Mouse (Mus musculus) 3T3-L1 (cell line): ENCODE data around the gene Zfp970.
"Not testable (repeated sequence)": the region's sequence is repeated elsewhere in the genome, so short reads cannot be mapped to it uniquely, and the experiment has no call there.

ENCODE experiments used
- DNase-seq: peaks from one replicate; pipeline ENCODE4 v3.0.0-alpha.2; 2015; ENCODE audit warnings: low read depth, low spot score

Gene Zfp970

DNA sequence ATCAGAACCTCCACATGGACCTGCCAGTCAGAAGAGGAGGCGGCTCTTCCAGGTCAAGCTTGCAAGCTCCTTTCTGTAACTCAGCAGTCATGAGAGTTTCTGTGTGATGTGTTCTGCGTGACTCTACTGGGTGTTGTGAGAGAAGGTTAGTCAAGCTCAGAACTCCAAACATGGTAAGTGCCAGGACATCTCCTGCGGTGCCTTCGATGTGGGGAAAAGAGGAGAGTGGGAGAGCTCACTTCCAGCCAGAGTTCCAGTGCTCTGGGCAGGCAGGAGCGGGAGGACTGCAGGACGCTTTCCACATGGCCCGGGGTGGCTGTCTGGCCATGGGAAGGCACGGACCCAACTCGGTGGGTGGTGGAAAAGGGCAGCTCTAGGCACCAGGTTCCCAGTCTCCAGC lies at the start of gene Zfp970:
TSS of gene Zfp970 (plus strand) at position 58 of the 400 bp plus-strand sequence.
- DNase-seq, result peak; percentile 61

DNA sequence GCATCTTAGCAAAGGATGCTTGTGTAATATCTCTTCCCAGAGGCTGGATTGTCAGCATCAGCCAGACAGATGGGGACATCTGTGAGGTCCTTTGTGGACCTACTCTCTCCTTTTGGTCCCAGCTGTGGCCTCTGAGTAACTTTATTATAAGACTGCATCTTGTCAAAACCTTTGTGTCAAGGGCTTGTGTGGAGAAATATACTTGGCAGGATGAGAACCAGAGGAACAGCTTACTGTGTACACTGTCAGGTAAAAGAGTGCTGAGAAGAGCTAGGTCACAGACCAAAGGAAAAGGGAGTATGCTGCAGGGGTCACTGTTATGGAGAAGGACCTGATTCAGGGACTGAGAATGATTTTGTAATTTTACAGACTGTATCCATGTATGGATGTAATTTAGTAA lies 3.7 kb downstream of the Zfp970 start:
- DNase-seq, result not testable (repeated sequence)

DNA sequence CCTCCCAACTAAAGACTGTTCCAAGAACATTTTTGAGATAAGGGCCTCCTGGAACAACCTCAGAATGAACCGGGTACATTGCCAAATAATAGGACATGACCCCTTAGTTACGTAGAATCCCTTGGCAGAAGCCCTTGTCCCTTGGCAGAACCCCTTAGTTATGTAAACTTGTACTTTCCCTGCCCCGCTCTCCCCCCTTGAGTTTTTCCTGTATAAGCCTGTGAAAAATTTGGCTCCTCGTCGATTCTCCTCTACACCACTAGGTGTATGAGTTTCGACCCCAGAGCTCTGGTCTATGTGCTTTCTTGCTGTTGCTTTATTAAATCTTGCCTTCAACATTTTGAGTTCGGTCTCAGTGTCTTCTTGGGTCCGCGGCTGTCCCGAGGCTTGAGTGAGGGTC lies 7.7 kb downstream of the Zfp970 start:
- DNase-seq, result not testable (repeated sequence)

DNA sequence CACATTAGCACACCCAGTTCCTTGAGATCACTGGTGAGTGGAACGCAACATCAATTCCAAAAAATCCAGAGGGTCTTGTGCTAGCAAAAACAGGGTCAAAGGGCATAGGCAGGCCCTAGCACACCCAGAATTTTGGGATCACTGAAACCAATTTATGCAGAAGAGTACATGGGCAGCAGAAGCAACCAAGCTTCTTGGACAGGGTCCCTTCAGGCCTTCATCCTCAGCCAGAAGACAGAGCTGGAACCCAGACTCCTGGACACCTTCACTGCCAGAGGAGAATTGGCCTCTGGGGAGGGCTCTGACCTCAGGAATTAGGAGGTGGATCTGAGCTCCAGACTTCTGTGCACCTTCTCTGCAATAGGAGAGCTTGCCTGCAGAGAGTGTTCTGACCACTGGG lies 17.4 kb downstream of the Zfp970 start:
- DNase-seq, result not testable (repeated sequence)

DNA sequence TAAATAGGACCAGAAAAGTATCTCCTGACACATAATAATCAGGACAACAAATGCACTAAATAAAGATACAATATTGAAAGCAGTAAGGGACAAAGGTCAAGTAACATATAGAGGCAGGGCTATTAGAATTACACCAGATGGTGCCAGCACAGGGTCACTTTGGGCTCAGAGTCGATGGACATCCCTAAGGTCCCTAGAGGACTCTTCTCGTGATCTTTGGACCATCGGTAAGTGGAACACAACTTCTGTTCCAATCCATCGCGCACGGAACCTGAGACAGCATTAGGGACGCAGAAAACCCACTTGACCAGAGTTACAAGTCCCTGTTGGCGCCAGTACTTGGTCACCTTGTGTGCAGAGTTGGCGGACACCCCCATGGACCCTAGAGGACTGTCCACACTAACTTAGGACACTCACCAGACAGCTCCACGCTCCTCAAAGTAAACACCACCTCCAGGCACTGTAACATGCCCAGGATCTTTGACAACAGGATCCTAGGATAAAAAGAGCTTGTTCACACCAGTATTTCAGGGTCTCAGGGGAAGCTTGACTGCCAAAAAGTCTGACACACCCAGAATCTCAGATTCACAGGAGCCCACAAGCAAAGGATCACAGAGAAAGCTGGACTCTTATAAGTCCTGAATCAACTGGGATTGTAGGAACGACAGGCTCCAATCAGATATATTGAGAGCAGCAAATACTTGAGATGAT lies 18.9 kb downstream of the Zfp970 start:
- DNase-seq, result not testable (repeated sequence)

DNA sequence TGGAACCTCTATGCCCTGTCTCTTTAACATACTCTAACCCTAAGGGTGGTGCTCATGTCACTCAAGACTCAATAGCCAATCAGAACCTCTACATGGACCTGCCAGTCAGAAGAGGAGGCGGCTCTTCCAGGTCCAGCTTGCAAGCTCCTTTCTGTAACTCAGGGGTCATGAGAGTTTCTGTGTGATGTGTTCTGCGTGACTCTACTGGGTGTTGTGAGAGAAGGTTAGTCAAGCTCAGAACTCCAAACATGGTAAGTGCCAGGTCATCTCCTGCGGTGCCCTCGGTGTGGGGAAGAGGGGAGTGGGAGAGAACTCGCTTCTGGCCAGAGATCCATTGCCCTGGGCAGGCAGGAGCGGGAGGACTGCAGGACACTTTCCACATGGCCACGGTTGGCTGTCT lies 33.5 kb downstream of the Zfp970 start, which contains the start of gene Gm14403:
TSS of gene Gm14403 (plus strand) at position 149 of the 400 bp plus-strand sequence.
- peak; percentile 62 for DNase-seq

DNA sequence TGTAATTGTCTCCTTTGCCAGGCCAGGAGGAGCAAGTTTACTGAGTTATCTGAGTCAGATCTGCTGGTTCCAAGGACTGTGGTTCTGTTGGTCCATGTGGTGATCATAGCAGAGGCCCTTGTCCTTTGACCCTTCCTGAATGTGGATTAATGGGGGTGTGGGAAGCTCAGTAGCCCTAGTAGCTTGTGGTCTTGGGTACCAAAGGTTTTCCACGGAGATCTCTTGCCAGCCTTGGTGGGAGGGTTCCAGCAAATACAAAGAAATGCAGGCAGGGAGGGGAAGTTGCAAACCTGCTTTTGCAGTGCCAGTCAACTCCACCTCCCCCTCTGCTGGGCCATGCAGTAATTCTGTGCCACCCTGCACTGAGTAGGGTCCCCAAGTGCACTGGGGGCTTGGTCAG lies 34.6 kb downstream of the Zfp970 start:
- DNase-seq, result not testable (repeated sequence)

DNA sequence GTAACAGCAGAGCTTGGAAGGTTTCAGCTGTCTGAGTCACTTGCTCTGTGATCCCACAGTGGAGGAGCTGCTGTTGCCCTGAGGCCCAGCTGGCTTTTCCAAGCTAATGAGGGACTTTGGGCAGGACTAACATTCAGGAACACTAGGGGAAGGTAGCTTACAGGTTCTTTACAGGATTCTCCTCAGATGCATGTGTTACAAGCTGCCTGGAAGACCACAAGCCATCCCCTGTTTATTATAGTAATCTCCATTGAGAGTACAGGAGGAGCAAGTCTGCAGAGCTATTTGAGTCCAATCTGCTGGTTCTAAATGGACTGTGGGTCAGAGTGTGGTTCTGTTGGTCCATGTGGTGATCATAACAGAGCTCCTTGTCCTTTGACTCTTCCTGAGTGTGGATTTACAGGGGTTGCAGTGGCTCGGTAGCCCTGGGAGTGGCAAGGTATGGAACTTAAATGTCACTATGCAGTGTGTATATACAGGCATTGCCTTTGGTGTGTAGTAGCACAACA lies 40.7 kb downstream of the Zfp970 start:
- DNase-seq, result not testable (repeated sequence)

DNA sequence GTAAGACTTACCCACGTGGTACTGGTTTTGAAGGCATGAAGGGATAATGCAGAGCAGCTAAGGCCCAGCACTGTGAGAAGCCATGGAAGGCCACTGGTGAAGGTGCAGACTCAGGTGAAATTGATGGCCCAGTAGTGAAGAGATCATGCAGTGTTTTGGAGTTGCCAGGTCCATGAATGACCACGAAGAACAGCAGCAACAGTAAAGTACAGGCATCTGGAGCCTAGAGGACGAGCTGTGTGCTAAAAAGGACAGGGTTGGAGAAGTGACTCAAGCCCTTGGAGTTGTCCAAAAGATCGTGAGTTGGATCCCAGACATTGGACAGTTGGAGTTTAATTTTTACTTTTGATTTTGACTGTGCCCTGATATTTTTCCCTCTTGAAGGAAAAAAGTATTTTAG lies 46.8 kb downstream of the Zfp970 start:
- peak; percentile 34 for DNase-seq

DNA sequence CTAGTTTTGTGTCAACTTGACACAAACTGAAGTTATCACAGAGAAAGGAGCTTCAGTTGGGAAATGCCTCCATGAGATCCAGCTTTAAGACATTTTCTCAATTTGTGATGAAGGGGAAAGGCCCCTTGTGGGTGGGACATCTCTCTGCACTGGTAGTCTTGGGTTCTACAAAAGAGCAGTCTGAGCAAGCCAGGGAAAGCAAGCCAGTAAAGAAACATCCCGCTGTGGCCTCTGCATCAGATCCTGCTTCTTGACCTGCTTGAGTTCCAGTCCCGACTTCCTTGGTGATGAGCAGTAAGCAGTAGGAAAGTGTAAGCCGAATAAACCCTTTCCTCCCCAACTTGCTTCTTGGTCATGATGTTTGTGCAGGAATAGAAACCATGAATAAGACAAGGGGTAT lies 47.4 kb downstream of the Zfp970 start:
- DNase-seq, result not testable (repeated sequence)

DNA sequence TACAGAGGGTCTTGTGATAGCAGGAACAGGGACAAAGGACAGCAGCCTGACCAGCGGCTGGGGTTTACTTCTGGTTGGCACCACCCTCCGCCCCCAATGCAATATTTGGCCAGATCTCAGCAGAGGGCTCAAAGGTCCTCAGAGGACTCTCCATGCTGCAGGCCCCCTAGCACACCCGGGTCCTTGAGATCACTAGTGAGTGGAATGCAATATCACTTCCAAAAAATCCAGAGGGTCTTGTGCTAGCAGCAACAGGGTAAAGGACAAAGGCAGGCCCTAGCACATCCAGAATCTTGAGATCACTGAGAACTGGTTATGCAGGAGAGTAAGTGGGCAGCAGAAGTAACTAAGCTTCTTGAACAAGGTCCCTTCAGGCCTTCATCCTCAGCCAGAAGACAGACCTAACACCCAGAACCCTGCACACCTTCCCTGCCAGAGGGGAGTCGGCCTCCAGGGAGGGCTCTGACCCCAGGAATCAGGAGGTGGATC lies 49.5 kb downstream of the Zfp970 start:
- not testable (repeated sequence) for DNase-seq

DNA sequence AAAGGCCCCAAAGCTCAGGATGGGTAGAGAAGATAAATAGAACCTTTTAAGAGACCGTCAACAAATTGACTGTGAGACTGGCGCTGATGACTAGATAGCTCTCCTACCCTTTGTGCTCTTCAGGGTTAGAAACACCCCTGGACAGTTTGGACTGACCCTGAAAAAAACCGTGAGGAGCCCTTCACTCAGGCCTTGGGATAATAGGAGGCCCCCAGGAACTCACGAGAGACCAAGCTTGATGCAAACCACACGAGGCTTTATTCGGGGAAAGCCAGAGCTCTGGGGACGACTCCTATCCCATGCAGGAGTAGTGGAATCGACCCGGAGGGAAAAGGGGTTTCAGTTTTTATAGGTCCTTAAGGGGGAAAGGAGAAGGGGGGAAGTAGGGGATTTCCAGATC lies 53.2 kb downstream of the Zfp970 start:
- not testable (repeated sequence) for DNase-seq

DNA sequence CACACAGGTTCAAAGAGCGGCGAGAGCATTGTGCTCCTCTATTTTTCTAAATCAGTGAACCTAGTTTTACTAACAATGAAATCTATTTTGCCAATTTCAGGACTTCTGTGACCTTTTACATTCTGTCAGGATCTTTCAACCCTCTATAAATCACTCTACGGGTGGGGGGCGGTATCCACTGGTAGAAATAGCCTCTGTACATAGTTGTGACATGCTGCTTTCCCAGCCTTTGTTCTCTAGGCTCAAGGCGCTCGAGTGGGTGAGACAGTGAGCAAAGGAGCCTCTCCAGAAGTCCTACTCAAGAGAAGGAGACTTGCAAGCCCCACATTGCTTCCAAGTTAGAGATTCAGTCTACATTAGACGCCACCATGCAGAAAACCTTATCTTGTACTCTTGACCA lies 53.8 kb downstream of the Zfp970 start:
- DNase-seq, result peak; percentile 33

DNA sequence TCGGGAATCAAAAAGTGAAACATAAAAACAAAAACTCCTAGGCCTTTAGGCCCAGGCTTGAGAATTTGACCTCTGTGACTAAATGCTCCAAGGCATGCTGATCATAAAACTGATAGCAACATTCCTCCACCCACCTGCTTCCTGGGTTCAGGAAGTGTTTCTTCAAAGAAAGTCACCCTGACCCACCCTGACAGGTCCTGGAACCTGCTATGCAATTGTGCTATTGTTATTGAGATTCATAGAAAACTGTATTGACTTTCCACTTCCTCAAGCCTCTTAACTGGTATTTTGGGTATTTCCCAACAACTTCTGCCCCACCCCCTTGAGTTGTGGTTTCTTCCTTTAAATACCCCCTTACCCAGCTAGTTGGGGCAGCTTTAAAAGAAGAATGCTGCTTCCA lies 54.4 kb downstream of the Zfp970 start:
- peak; percentile 38 for DNase-seq

DNA sequence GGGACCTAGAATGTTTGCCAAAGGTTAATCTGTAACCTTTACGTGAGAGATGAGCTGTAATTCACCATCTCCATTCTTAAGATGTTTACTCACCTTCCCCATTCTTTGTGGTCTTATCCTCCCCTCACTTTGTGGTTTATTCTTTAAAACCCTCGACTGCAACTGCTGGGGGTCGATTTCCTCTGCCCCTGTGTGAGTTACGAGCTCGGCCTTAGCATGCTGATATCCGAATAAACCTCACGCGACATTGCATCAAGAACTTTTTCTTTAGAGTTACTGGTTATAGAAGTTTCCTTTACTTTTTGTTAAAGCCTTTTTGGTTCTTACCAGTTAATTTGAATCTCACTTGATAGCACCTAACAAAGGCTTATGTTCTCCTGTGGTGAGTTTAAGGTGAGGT lies 55.5 kb downstream of the Zfp970 start:
- no peak for DNase-seq

DNA sequence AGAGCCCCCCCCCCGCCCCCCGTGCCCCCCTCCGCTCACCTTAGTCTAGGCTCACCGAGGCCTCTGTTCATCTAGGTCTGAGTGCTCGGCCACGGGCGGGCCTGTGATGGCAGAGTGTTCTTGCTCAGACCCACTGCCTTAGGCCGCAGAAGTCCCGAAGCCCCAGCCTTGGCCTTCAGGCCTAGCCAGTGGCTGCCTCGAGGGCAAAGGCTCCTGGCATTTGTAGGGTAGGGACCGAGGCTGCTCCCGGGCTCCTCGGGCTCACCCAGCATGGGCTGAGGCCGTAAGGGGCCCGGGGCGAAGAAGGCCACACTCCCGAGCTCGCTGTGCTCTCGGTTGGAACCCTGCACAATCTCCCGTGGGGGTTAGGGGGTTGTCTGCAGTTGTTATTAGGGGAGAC lies 58.5 kb downstream of the Zfp970 start:
- DNase-seq, result no peak

DNA sequence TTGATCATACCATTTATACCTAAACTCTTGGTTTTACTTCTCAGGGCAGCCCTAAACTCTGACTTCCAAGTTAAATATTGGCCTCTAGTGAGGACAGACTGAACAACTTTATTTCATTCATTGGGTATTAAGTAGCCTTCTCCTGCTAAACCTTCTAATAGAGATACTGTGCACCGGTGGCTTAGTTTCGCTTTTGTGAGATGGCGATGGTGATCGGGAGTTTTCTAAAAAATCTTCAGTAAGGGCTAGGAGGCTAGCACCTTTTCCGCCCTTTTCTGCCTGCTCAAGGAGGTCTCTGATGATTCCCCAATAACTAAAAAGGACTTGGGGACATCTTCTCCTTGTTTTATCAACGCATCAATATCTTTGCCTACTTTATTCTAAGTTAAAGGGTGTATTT lies 59.1 kb downstream of the Zfp970 start:
- not testable (repeated sequence) for DNase-seq

DNA sequence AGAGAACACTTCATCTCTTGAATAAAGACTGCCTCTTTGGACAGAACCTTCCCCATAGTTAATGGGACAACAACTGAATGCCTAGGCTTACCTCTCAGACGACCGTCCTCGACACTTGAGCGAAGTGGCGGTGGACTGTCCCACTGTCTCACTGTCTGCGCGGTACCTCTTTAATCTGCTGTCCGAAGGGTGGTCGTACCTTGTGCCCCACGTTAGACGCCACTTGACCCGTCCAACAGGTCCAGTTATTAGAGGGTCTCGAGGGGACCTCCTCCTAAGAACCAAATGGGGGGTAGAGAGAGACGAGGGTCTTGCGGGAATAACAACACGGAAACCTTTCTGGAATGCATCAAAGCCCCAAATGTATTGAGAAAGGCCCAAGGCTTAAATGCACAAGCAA lies 59.6 kb downstream of the Zfp970 start:
- DNase-seq, result not testable (repeated sequence)
